Mouse (Mus musculus) erythroblast, embryonic 14.5 days (primary cell): ENCODE results near the gene Galnt9.

ENCODE experiments used
- GATA1 ChIP-seq: IDR thresholded peaks from 2 replicates; pipeline ENCODE4 v1.6.1; 2012; ENCODE audit warnings: low read length, inconsistent platforms, mixed read lengths
- TAL1 ChIP-seq: IDR thresholded peaks from 3 replicates; pipeline ENCODE4 v1.6.1; 2012; ENCODE audit warnings: low read length, inconsistent platforms, mixed read lengths

- TF ChIP-seq GATA1, result no peak
- no peak for TF ChIP-seq TAL1
Measured at GRCm38 (mm10) chr5:110598298-110599095, 54.3 kb downstream of the Galnt9 start.
